In genomic region chr11:76655106-76655505, GRCm38 (mm10) we compare ENCODE assay signal across 8 mouse cellular contexts. TPM values are rescaled to one million over a fixed set of nuclear protein-coding genes. Genes with fewer than 3 reads are reported as not detected.
DNase-seq lines count a peak whose midpoint lies in the region; ATAC-seq lines count a peak whose summit lies in the region.

No protein-coding gene starts in this region.

- no peak overlapping the region for H3K9ac ChIP-seq in heart, embryonic 14.5 days (ENCODE audit: low read length)

- H3K4me3 ChIP-seq in heart, embryonic 14.5 days (ENCODE audit: control insufficient read depth in 1 of 2, insufficient read depth in 1 of 2, low read depth in 1 of 2, low read length in 2 of 2), result peak overlapping the region; percentile 9 to 24; a peak in 1 of 4 replicates

- DNase-seq in cerebellum, adult 18-20 months, result peak; percentile 68 to 70
- no peak for DNase-seq in cerebellum, adult 9-11 months
- peak; percentile 84 for DNase-seq in 3T3-L1 (ENCODE audit: low read depth, low spot score)
- DNase-seq in c-Kit-positive CD71-positive TER-119-negative erythroid progenitor cells, embryonic 14.5 days (ENCODE audit: low read depth), result peak; percentile 19
- peak; percentile 72 for DNase-seq in kidney, postnatal 10 days
- peak; percentile 24 for DNase-seq in lung, postnatal 25 days (ENCODE audit: low spot score)
- DNase-seq in thymus, postnatal 14 days, result peak; percentile 35

- ATAC-seq in heart, embryonic 14.5 days (ENCODE audit: insufficient number of reproducible peaks, insufficient read depth, low FRiP score, low read depth), result no peak

- H3K9me3 ChIP-seq in heart, embryonic 14.5 days (ENCODE audit: control insufficient read depth, low read length), result no peaks in the 10 kb centered on the region

- H3K36me3 ChIP-seq in heart, embryonic 14.5 days (ENCODE audit: control insufficient read depth, insufficient read depth, low read length), result no peaks in the 10 kb centered on the region

- H3K27me3 ChIP-seq in heart, embryonic 14.5 days (ENCODE audit: control insufficient read depth, insufficient read depth, low read length), result no peaks in the 10 kb centered on the region

- H3K4me1 ChIP-seq in heart, embryonic 14.5 days (ENCODE audit: control insufficient read depth in 2 of 2, insufficient read depth in 2 of 2, low read length in 2 of 2), result no peaks in the 10 kb centered on the region

- 9% methylated on average over 10 of the region's 10 CpGs for WGBS in heart, embryonic 14.5 days

- no peak overlapping the region for H3K27ac ChIP-seq in heart, embryonic 14.5 days (replicated peaks in 1 of 2; ENCODE audit: control insufficient read depth in 1 of 2, insufficient read depth in 1 of 2, low read depth in 2 of 2, low read length in 2 of 2)

- H3K4me2 ChIP-seq in heart, embryonic 14.5 days (ENCODE audit: low read length), result peak overlapping the region; percentile 58

RNA-seq across cellular contexts. Expression of gene Bhlha9, which starts 17.2 kb away (rescaled TPM):
- polyA plus RNA-seq in heart, embryonic 14.5 days (2014; fragmentation: Nextera tagmentation; extraction: Ambion mirVana), result not detected in 2 replicates

RNA-seq across cellular contexts. Expression of gene Trarg1, which starts 24.5 kb away (rescaled TPM):
- 0.08 TPM in 1 of 2 replicates, not detected in the other for polyA plus RNA-seq in heart, embryonic 14.5 days (2014; fragmentation: Nextera tagmentation; extraction: Ambion mirVana)

RNA-seq across cellular contexts. Expression of gene Abr, which starts 33.0 kb away (rescaled TPM):
- polyA plus RNA-seq in heart, embryonic 14.5 days (2014; fragmentation: Nextera tagmentation; extraction: Ambion mirVana), result 25.6 and 25.8 TPM in 2 replicates
